Mouse (Mus musculus): Measurements from ENCODE around the gene Akr1d1. TPM values are rescaled to one million over a fixed set of nuclear protein-coding genes. Genes with fewer than 3 reads are reported as not detected.

Akr1d1 gene
- total and polyA plus RNA-seq, 2 experiments, result 73.2 to 301 TPM

- WGBS, result 100% methylated on average over 1 of the region's 1 CpGs
- Histone ChIP-seq H3K9ac (ENCODE audit: low read depth, low read length) (no peak overlapping the region), H3K36me3 (ENCODE audit: control insufficient read depth, insufficient read depth, low read length) (peaks cover 22% of the 10 kb centered on the region), H3K79me2 (ENCODE audit: control insufficient read depth, insufficient read depth, low read length) (no peaks in the 10 kb centered on the region), H3K4me1 (ENCODE audit: control insufficient read depth, insufficient read depth, low read length) (no peaks in the 10 kb centered on the region), H3K27me3 (ENCODE audit: control insufficient read depth, insufficient read depth, low read length) (no peaks in the 10 kb centered on the region), H3K27ac (replicated peaks; ENCODE audit: insufficient read depth, low read depth, low read length) (no peak overlapping the region), H3K4me3 (ENCODE audit: insufficient read depth, low read depth, low read length) (no peak overlapping the region)
- TF ChIP-seq CTCF (IDR thresholded peaks at IDR 0.05; ENCODE audit: low read depth, low read length) (no peak), POLR2A (IDR thresholded peaks at IDR 0.05; ENCODE audit: extremely low read depth, insufficient read depth, low read length) (no peak)
- peak; percentile 33 for DNase-seq (ENCODE audit: extremely low read depth, low read depth, low spot score)
Observed at GRCm38 (mm10) chr6:37567363-37567762, 37.4 kb downstream of the Akr1d1 start.

GRCm38 (mm10) chr6:37571939-37572338 is 42.0 kb downstream of the Akr1d1 start:
- TF ChIP-seq CTCF (IDR thresholded peaks at IDR 0.05; ENCODE audit: low read depth, low read length) (no peak), POLR2A (IDR thresholded peaks at IDR 0.05; ENCODE audit: extremely low read depth, insufficient read depth, low read length) (no peak)
- H3K4me1 ChIP-seq (ENCODE audit: control insufficient read depth, insufficient read depth, low read length), result no peaks in the 10 kb centered on the region
- 90% methylated on average over 1 of the region's 1 CpGs for WGBS
- H3K4me3 ChIP-seq (ENCODE audit: insufficient read depth, low read depth, low read length), result no peak overlapping the region
- no peak for DNase-seq (ENCODE audit: extremely low read depth, low read depth, low spot score)
- H3K27ac ChIP-seq (replicated peaks; ENCODE audit: insufficient read depth, low read depth, low read length), result no peak overlapping the region
- H3K79me2 ChIP-seq (ENCODE audit: control insufficient read depth, insufficient read depth, low read length), result no peaks in the 10 kb centered on the region
- no peak overlapping the region for H3K9ac ChIP-seq (ENCODE audit: low read depth, low read length)
- H3K36me3 ChIP-seq (ENCODE audit: control insufficient read depth, insufficient read depth, low read length), result peaks cover 4% of the 10 kb centered on the region; the same call in 1 of the 2 replicates
- H3K27me3 ChIP-seq (ENCODE audit: control insufficient read depth, insufficient read depth, low read length), result no peaks in the 10 kb centered on the region

- 77% methylated on average over 2 of the region's 2 CpGs for WGBS
- TF ChIP-seq POLR2A (IDR thresholded peaks at IDR 0.05; ENCODE audit: extremely low read depth, insufficient read depth, low read length) (no peak), CTCF (IDR thresholded peaks at IDR 0.05; ENCODE audit: low read depth, low read length) (no peak)
- no peaks in the 10 kb centered on the region for H3K27me3 ChIP-seq (ENCODE audit: control insufficient read depth, insufficient read depth, low read length)
- H3K4me3 ChIP-seq (ENCODE audit: insufficient read depth, low read depth, low read length), result no peak overlapping the region
- H3K36me3 ChIP-seq (ENCODE audit: control insufficient read depth, insufficient read depth, low read length), result peaks cover 2% of the 10 kb centered on the region; the same call in 1 of the 2 replicates
- DNase-seq (ENCODE audit: extremely low read depth, low read depth, low spot score), result no peak
- H3K4me1 ChIP-seq (ENCODE audit: control insufficient read depth, insufficient read depth, low read length), result no peaks in the 10 kb centered on the region
- H3K79me2 ChIP-seq (ENCODE audit: control insufficient read depth, insufficient read depth, low read length), result no peaks in the 10 kb centered on the region
- no peak overlapping the region for H3K27ac ChIP-seq (replicated peaks; ENCODE audit: insufficient read depth, low read depth, low read length)
- H3K9ac ChIP-seq (ENCODE audit: low read depth, low read length), result no peak overlapping the region
Observed at GRCm38 (mm10) chr6:37572935-37573334, 43.0 kb downstream of the Akr1d1 start.

- WGBS, result 91% methylated on average over 5 of the region's 5 CpGs
- Histone ChIP-seq H3K4me1 (ENCODE audit: control insufficient read depth, insufficient read depth, low read length) (no peaks in the 10 kb centered on the region), H3K27ac (replicated peaks; ENCODE audit: insufficient read depth, low read depth, low read length) (no peak overlapping the region), H3K9ac (ENCODE audit: low read depth, low read length) (no peak overlapping the region), H3K79me2 (ENCODE audit: control insufficient read depth, insufficient read depth, low read length) (no peaks in the 10 kb centered on the region), H3K27me3 (ENCODE audit: control insufficient read depth, insufficient read depth, low read length) (no peaks in the 10 kb centered on the region), H3K36me3 (ENCODE audit: control insufficient read depth, insufficient read depth, low read length) (no peaks in the 10 kb centered on the region), H3K4me3 (ENCODE audit: insufficient read depth, low read depth, low read length) (no peak overlapping the region)
- no peak for TF ChIP-seq CTCF (IDR thresholded peaks at IDR 0.05; ENCODE audit: low read depth, low read length)
- no peak for TF ChIP-seq POLR2A (IDR thresholded peaks at IDR 0.05; ENCODE audit: extremely low read depth, insufficient read depth, low read length)
- no peak for DNase-seq (ENCODE audit: extremely low read depth, low read depth, low spot score)
Observed at GRCm38 (mm10) chr6:37580476-37580875, 50.5 kb downstream of the Akr1d1 start.

GRCm38 (mm10) chr6:37589340-37589962 is 59.5 kb downstream of the Akr1d1 start:
- H3K4me1 ChIP-seq (ENCODE audit: control insufficient read depth, insufficient read depth, low read length), result peaks cover 4% of the 10 kb centered on the region
- peak; percentile 92 for TF ChIP-seq CTCF (IDR thresholded peaks at IDR 0.05; ENCODE audit: low read depth, low read length)
- TF ChIP-seq POLR2A (IDR thresholded peaks at IDR 0.05; ENCODE audit: extremely low read depth, insufficient read depth, low read length), result no peak
- H3K27me3 ChIP-seq (ENCODE audit: control insufficient read depth, insufficient read depth, low read length), result no peaks in the 10 kb centered on the region
- H3K36me3 ChIP-seq (ENCODE audit: control insufficient read depth, insufficient read depth, low read length), result no peaks in the 10 kb centered on the region
- 62% methylated on average over 4 of the region's 4 CpGs for WGBS
- H3K4me3 ChIP-seq (ENCODE audit: insufficient read depth, low read depth, low read length), result no peak overlapping the region
- H3K79me2 ChIP-seq (ENCODE audit: control insufficient read depth, insufficient read depth, low read length), result no peaks in the 10 kb centered on the region
- H3K27ac ChIP-seq (replicated peaks; ENCODE audit: insufficient read depth, low read depth, low read length), result no peak overlapping the region
- no peak overlapping the region for H3K9ac ChIP-seq (ENCODE audit: low read depth, low read length)
- peak; percentile 66 for DNase-seq (ENCODE audit: extremely low read depth, low read depth, low spot score)

GRCm38 (mm10) chr6:37590800-37591199 is 60.8 kb downstream of the Akr1d1 start:
- H3K27me3 ChIP-seq (ENCODE audit: control insufficient read depth, insufficient read depth, low read length), result no peaks in the 10 kb centered on the region
- DNase-seq (ENCODE audit: extremely low read depth, low read depth, low spot score), result no peak
- H3K27ac ChIP-seq (replicated peaks; ENCODE audit: insufficient read depth, low read depth, low read length), result no peak overlapping the region
- H3K9ac ChIP-seq (ENCODE audit: low read depth, low read length), result no peak overlapping the region
- no peaks in the 10 kb centered on the region for H3K36me3 ChIP-seq (ENCODE audit: control insufficient read depth, insufficient read depth, low read length)
- H3K79me2 ChIP-seq (ENCODE audit: control insufficient read depth, insufficient read depth, low read length), result no peaks in the 10 kb centered on the region
- H3K4me1 ChIP-seq (ENCODE audit: control insufficient read depth, insufficient read depth, low read length), result peaks cover 4% of the 10 kb centered on the region
- 93% methylated on average over 6 of the region's 6 CpGs for WGBS
- TF ChIP-seq POLR2A (IDR thresholded peaks at IDR 0.05; ENCODE audit: extremely low read depth, insufficient read depth, low read length) (no peak), CTCF (IDR thresholded peaks at IDR 0.05; ENCODE audit: low read depth, low read length) (no peak)
- no peak overlapping the region for H3K4me3 ChIP-seq (ENCODE audit: insufficient read depth, low read depth, low read length)

Data from liver, adult 2 months (tissue).